Mouse (Mus musculus): Measurements from ENCODE around the gene Thoc5.
A peak's percentile ranks its signal among the peaks of the same experiment; 100 is the strongest.

DNA sequence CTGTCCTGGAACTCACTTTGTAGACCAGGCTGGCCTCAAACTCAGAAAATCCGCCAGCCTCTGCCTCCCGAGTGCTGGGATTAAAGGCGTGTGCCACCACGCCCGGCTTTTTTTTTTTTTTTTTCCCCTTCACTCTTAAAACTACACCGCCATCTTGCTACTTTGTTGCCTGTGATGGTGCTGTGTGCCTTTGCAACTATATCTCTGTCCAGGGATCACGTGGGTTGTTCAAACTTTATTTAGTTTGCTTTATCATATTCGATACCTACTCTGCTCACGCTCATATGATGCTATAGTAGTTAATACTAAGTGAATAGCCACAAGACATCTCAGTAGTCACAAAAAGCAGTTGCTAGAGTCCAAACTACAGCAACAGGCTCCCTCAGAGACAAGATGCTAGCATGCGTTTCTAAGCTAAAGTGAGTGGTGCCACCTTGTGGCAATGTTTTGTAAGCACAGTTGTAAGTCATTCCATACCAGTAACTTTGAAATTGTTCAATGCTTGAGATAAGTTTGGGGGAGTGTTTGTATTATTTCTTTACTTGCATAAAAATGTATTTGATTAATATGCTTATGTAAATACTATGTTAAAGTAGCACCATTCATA, 29.4 kb upstream of the Thoc5 start:
- TF ChIP-seq CTCF (IDR thresholded peaks at IDR 0.05; ENCODE audit: low read depth) (peak; percentile 82), EP300 (IDR thresholded peaks at IDR 0.05; ENCODE audit: low read depth) (no peak)

All from liver, embryonic 14.5 days (tissue).